Mouse (Mus musculus): ENCODE data around the gene Mrpl43.

Gene Mrpl43

GRCm38 (mm10) chr19:45007425-45008191, 1.4 kb upstream of the Mrpl43 start:
- no peak for DNase-seq (ENCODE audit: low read depth, low spot score)

GRCm38 (mm10) chr19:45007021-45007420, 779 bp upstream of the Mrpl43 start:
- DNase-seq (ENCODE audit: low read depth, low spot score), result no peak

GRCm38 (mm10) chr19:45005444-45005843, 798 bp downstream of the Mrpl43 start, which contains the start of gene Twnk:
Twnk (plus strand) TSS chr19:45005663.
- no peak for DNase-seq (ENCODE audit: low read depth, low spot score)

DNA sequence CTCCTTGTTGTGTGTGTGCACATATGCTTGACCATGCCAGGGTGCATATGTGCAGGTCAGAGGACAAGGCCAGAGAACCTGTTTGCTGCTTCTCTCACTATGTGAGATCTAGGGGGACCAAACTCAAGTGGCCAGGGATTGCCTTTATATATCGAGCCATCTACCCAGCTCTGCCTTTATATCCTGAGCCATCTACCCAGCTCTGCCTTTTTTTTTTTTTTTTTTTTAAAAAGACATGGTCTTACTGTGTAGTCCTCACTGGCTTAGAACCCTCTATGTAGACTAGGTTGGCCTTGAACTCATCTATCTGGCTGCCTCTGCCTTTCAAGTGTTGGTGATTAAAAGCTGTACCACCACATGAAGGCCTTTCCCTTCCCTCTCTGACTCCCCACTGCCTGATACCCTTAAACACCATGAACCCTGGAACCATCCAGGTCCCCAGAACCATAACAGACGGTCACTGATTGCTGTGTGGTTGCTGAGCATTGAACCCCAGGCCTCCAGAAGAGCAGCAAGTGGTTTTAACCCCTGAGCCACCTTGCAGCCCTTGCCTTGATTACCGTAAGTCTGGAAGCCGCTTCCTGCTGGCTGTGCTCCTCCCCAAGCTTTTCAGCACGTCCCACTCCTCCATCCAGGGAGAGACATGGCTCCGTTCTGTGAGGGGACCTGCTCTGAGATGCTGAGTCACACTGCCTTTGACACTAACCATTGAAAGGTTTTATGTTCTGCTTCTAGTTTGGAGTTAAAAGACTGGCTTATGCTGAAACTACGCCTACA, 2.3 kb downstream of the Mrpl43 start:
- no peak for DNase-seq (ENCODE audit: low read depth, low spot score)

- DNase-seq (ENCODE audit: low read depth, low spot score), result no peak
Measured at GRCm38 (mm10) chr19:45002301-45002700, 3.9 kb downstream of the Mrpl43 start.

DNA sequence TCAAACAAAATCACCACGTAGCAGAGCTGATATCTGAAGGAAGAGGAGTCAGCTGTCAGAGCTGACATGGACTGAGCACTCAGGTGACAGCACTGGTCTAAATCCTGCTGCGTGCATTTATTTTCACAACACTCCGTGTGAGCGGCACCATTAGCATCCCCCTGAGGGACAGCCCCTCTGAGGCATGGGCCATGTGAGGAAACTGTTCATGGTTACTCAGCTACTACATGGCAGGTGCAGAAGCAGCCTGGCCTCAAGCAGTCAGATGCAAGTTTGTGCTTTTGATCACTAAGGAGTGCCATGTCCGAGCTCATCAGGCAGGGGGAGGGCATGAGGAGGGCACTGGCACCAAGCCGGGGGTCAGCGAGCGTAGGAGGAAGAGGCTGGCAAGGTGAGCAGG, 6.6 kb downstream of the Mrpl43 start:
- DNase-seq (ENCODE audit: low read depth, low spot score), result no peak

- no peak for DNase-seq (ENCODE audit: low read depth, low spot score)
Measured at GRCm38 (mm10) chr19:44997786-44998185, 8.5 kb downstream of the Mrpl43 start.

DNA sequence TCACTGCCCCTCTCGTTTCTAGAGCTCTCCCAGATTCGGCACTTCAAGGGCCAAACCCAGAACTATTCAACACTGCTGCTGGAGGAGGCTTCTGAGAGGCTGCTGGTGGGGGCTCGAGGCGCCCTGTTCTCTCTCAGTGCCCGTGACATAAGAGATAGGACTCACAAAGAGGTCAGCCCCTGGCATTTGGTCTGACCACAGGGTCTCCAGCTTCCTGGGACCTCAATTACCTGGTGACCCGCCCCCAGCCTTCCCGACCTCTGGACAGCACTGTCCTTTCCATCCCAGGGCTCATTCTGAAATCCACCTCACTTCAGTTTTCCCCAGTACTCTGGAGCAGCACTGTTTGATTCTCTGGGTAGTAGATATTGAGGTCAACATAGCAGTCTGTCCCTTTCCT, 13.5 kb downstream of the Mrpl43 start:
- no peak for DNase-seq (ENCODE audit: low read depth, low spot score)

- no peak for DNase-seq (ENCODE audit: low read depth, low spot score)
Measured at GRCm38 (mm10) chr19:44992246-44992645, 14.0 kb downstream of the Mrpl43 start.

GRCm38 (mm10) chr19:44991031-44991430, 15.2 kb downstream of the Mrpl43 start:
- no peak for DNase-seq (ENCODE audit: low read depth, low spot score)

GRCm38 (mm10) chr19:44989567-44990495, 16.4 kb downstream of the Mrpl43 start:
- no peak for DNase-seq (ENCODE audit: low read depth, low spot score)

GRCm38 (mm10) chr19:44988831-44989566, 17.2 kb downstream of the Mrpl43 start, which contains the start of gene Sema4g:
Sema4g (plus strand) TSS chr19:44989101.
- DNase-seq (ENCODE audit: low read depth, low spot score), result no peak

- DNase-seq (ENCODE audit: low read depth, low spot score), result no peak
Measured at GRCm38 (mm10) chr19:44988321-44988720, 17.9 kb downstream of the Mrpl43 start.

GRCm38 (mm10) chr19:44987851-44988250, 18.4 kb downstream of the Mrpl43 start:
- DNase-seq (ENCODE audit: low read depth, low spot score), result no peak

GRCm38 (mm10) chr19:44987004-44987403, 19.2 kb downstream of the Mrpl43 start:
- no peak for DNase-seq (ENCODE audit: low read depth, low spot score)

GRCm38 (mm10) chr19:44985159-44985988, 20.9 kb downstream of the Mrpl43 start:
- no peak for DNase-seq (ENCODE audit: low read depth, low spot score)

- DNase-seq (ENCODE audit: low read depth, low spot score), result no peak
Measured at GRCm38 (mm10) chr19:44984420-44984819, 21.8 kb downstream of the Mrpl43 start.

GRCm38 (mm10) chr19:44983366-44983765, 22.9 kb downstream of the Mrpl43 start:
- DNase-seq (ENCODE audit: low read depth, low spot score), result no peak

- no peak for DNase-seq (ENCODE audit: low read depth, low spot score)
Measured at GRCm38 (mm10) chr19:44982477-44983115, 23.6 kb downstream of the Mrpl43 start.

- no peak for DNase-seq (ENCODE audit: low read depth, low spot score)
Measured at GRCm38 (mm10) chr19:44980787-44981186, 25.5 kb downstream of the Mrpl43 start.

Data from retina, postnatal 7 days (tissue).